Mouse (Mus musculus): Measurements from ENCODE around the gene Arvcf. TPM values are rescaled to one million over a fixed set of nuclear protein-coding genes. Genes with fewer than 3 reads are reported as not detected.

Arvcf gene
- total and polyA plus RNA-seq, 2 experiments from 2014 or later: 54.5 to 219 TPM

- H3K9ac ChIP-seq (replicated peaks; ENCODE audit: low read length, poor library complexity, severe bottlenecking): no peak overlapping the region
- ATAC-seq (ENCODE audit: low FRiP score): no peak
- no peaks in the 10 kb centered on the region for H3K4me1 ChIP-seq (ENCODE audit: insufficient read depth, low read length)
- WGBS: 61% methylated on average over 5 of the region's 5 CpGs
- no peak for DNase-seq (ENCODE audit: low spot score)
- no peaks in the 10 kb centered on the region for H3K27me3 ChIP-seq (ENCODE audit: insufficient read depth, low read length)
- H3K4me3 ChIP-seq (ENCODE audit: low read depth, low read length): no peak overlapping the region
- H3K36me3 ChIP-seq (ENCODE audit: insufficient read depth, low read length): peaks cover 22% of the 10 kb centered on the region
- H3K9me3 ChIP-seq (ENCODE audit: low read length): no peaks in the 10 kb centered on the region
- no peak overlapping the region for H3K27ac ChIP-seq (ENCODE audit: low read depth, low read length)
- no peak overlapping the region for H3K4me2 ChIP-seq (ENCODE audit: low read depth, low read length, poor library complexity, severe bottlenecking)
- no peak for TF ChIP-seq CTCF (IDR thresholded peaks at IDR 0.05)
Measured at GRCm38 (mm10) chr16:18453846-18454245, 105.9 kb downstream of the Arvcf start.

GRCm38 (mm10) chr16:18455407-18455806 lies 107.4 kb downstream of the Arvcf start:
- no peaks in the 10 kb centered on the region for H3K9me3 ChIP-seq (ENCODE audit: low read length)
- no peak overlapping the region for H3K9ac ChIP-seq (replicated peaks; ENCODE audit: low read length, poor library complexity, severe bottlenecking)
- H3K4me1 ChIP-seq (ENCODE audit: insufficient read depth, low read length): peaks cover 5% of the 10 kb centered on the region; the same call in 1 of the 2 replicates
- no peak overlapping the region for H3K27ac ChIP-seq (ENCODE audit: low read depth, low read length)
- H3K36me3 ChIP-seq (ENCODE audit: insufficient read depth, low read length): peaks cover 22% of the 10 kb centered on the region
- ATAC-seq (ENCODE audit: low FRiP score): no peak
- no peak overlapping the region for H3K4me2 ChIP-seq (ENCODE audit: low read depth, low read length, poor library complexity, severe bottlenecking)
- no peaks in the 10 kb centered on the region for H3K27me3 ChIP-seq (ENCODE audit: insufficient read depth, low read length)
- DNase-seq (ENCODE audit: low spot score): no peak
- 87% methylated on average over 6 of the region's 6 CpGs for WGBS
- TF ChIP-seq CTCF (IDR thresholded peaks at IDR 0.05): no peak
- no peak overlapping the region for H3K4me3 ChIP-seq (ENCODE audit: low read depth, low read length)

MicroRNAs encoded within 50 kb of the gene (microRNA counts, 519-probe panel; counts per million panel counts)
- 3,079 counts per million, percentile 71 among the panel's probes with 10 or more counts for microRNA mmu-miR-185

Small RNA genes within 50 kb of the gene (microRNA-seq; reads per million reads assigned to microRNA genes)
- gene Gm26219 (ENCODE audit: borderline number of aligned reads) (not detected), gene Mir185 (ENCODE audit: borderline number of aligned reads) (632 reads per million, percentile 70 among the genes with 10 or more reads in this experiment)

Other genes starting within 250 kb of the Arvcf start
- gene Rtn4r, start 220.5 kb upstream of the Arvcf start, total RNA-seq (2014; rRNA removed): 39.6 and 71.7 TPM in 2 replicates
- gene Rtn4r, start 220.5 kb upstream of the Arvcf start, polyA plus RNA-seq (2015; fragmentation: Nextera tagmentation; extraction: Ambion mirVana): 32.3 and 36.2 TPM in 2 replicates
- gene Ccdc188, start 130.3 kb upstream of the Arvcf start, total RNA-seq (2014; rRNA removed): not detected in 2 replicates
- not detected in 2 replicates for gene Ccdc188, start 130.3 kb upstream of the Arvcf start, polyA plus RNA-seq (2015; fragmentation: Nextera tagmentation; extraction: Ambion mirVana)
- 34.1 and 41.2 TPM in 2 replicates for gene Zdhhc8, start 113.0 kb upstream of the Arvcf start, total RNA-seq (2014; rRNA removed)
- gene Zdhhc8, start 113.0 kb upstream of the Arvcf start, polyA plus RNA-seq (2015; fragmentation: Nextera tagmentation; extraction: Ambion mirVana): 13.8 and 14.6 TPM in 2 replicates
- 55.5 and 57.4 TPM in 2 replicates for gene Trmt2a, start 99.5 kb upstream of the Arvcf start, total RNA-seq (2014; rRNA removed)
- 67.6 and 76.4 TPM in 2 replicates for gene Trmt2a, start 99.5 kb upstream of the Arvcf start, polyA plus RNA-seq (2015; fragmentation: Nextera tagmentation; extraction: Ambion mirVana)
- 170 and 192 TPM in 2 replicates for gene Ranbp1, start 99.5 kb upstream of the Arvcf start, total RNA-seq (2014; rRNA removed)
- 412 and 447 TPM in 2 replicates for gene Ranbp1, start 99.5 kb upstream of the Arvcf start, polyA plus RNA-seq (2015; fragmentation: Nextera tagmentation; extraction: Ambion mirVana)
- 0.57 TPM in 1 of 2 replicates, not detected in the other for gene Gm49776, start 89.9 kb upstream of the Arvcf start, total RNA-seq (2014; rRNA removed)
- 1.3 TPM in 1 of 2 replicates, not detected in the other for gene Gm49776, start 89.9 kb upstream of the Arvcf start, polyA plus RNA-seq (2015; fragmentation: Nextera tagmentation; extraction: Ambion mirVana)
- 40.3 and 46.7 TPM in 2 replicates for gene Dgcr8, start 58.9 kb upstream of the Arvcf start, total RNA-seq (2014; rRNA removed)
- 23.4 and 23.7 TPM in 2 replicates for gene Dgcr8, start 58.9 kb upstream of the Arvcf start, polyA plus RNA-seq (2015; fragmentation: Nextera tagmentation; extraction: Ambion mirVana)
- 40.3 and 44.1 TPM in 2 replicates for gene Tango2, start 79 bp upstream of the Arvcf start, total RNA-seq (2014; rRNA removed)
- 88.0 and 94.8 TPM in 2 replicates for gene Tango2, start 79 bp upstream of the Arvcf start, polyA plus RNA-seq (2015; fragmentation: Nextera tagmentation; extraction: Ambion mirVana)
- gene Txnrd2, start 78.2 kb downstream of the Arvcf start, total RNA-seq (2014; rRNA removed): 13.3 and 22.9 TPM in 2 replicates
- gene Txnrd2, start 78.2 kb downstream of the Arvcf start, polyA plus RNA-seq (2015; fragmentation: Nextera tagmentation; extraction: Ambion mirVana): 38.3 and 42.6 TPM in 2 replicates
- 62.3 and 74.6 TPM in 2 replicates for gene Comt, start 78.7 kb downstream of the Arvcf start, total RNA-seq (2014; rRNA removed)
- 95.0 and 103 TPM in 2 replicates for gene Comt, start 78.7 kb downstream of the Arvcf start, polyA plus RNA-seq (2015; fragmentation: Nextera tagmentation; extraction: Ambion mirVana)
- 9.1 and 12.4 TPM in 2 replicates for gene Gnb1l, start 150.5 kb downstream of the Arvcf start, total RNA-seq (2014; rRNA removed)
- gene Gnb1l, start 150.5 kb downstream of the Arvcf start, polyA plus RNA-seq (2015; fragmentation: Nextera tagmentation; extraction: Ambion mirVana): 20.5 and 21.0 TPM in 2 replicates
- gene Rtl10, start 150.7 kb downstream of the Arvcf start, total RNA-seq (2014; rRNA removed): 7.1 and 7.9 TPM in 2 replicates
- gene Rtl10, start 150.7 kb downstream of the Arvcf start, polyA plus RNA-seq (2015; fragmentation: Nextera tagmentation; extraction: Ambion mirVana): 3.0 and 3.8 TPM in 2 replicates
- 0.52 and 1.3 TPM in 2 replicates for gene Tbx1, start 242.5 kb downstream of the Arvcf start, total RNA-seq (2014; rRNA removed)
- gene Tbx1, start 242.5 kb downstream of the Arvcf start, polyA plus RNA-seq (2015; fragmentation: Nextera tagmentation; extraction: Ambion mirVana): 0.70 and 0.81 TPM in 2 replicates

All from midbrain, postnatal 0 days (tissue).